Mouse (Mus musculus) small intestine, adult 2 months (tissue): Measurements from ENCODE around the gene Ubl3.

Source experiments
- CTCF ChIP-seq: fragments of 200-500 bp; IDR thresholded peaks from 2 replicates; pipeline ENCODE4 v1.5.1; 2012; ENCODE audit warnings: low read depth, mild to moderate bottlenecking, control low read depth, inconsistent platforms, low read length, moderate library complexity, mixed read lengths; ENCODE audit not compliant: insufficient replicate concordance, insufficient read length; ENCODE audit errors: extremely low read depth
- POLR2A ChIP-seq: fragments of 200-500 bp; IDR thresholded peaks from 2 replicates; pipeline ENCODE4 v1.6.1; 2012; ENCODE audit warnings: low read depth, mild to moderate bottlenecking, control low read depth, inconsistent platforms, low read length, moderate library complexity

DNA sequence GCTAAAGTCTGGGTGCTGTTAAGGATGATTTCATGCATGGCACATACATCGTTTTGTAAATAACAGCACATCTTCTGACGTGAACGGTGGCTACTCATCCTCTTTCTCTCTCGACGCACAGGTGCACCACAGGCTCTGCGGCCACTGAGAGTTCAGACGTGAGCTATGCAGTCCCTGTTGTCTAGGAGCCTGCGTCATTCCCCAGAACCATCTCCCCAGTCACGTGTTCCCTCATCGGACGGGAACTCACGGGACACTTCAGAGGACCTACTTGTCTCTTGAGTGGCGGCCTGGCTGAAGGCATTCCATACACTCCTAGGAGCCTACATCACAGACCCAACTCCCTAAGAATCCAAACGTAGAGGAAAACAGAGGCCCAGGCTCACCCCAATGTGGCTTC is 1.1 kb upstream of the Ubl3 start:
- no peak for TF ChIP-seq CTCF
- no peak for TF ChIP-seq POLR2A
